Mouse (Mus musculus): Measurements from ENCODE around the gene A930009A15Rik. TPM values are rescaled to one million over a fixed set of nuclear protein-coding genes. Genes with fewer than 3 reads are reported as not detected.

The A930009A15Rik gene
- total and polyA plus RNA-seq, 2 experiments from 2014 or later, result 1.5 TPM; not detected in 1

DNA sequence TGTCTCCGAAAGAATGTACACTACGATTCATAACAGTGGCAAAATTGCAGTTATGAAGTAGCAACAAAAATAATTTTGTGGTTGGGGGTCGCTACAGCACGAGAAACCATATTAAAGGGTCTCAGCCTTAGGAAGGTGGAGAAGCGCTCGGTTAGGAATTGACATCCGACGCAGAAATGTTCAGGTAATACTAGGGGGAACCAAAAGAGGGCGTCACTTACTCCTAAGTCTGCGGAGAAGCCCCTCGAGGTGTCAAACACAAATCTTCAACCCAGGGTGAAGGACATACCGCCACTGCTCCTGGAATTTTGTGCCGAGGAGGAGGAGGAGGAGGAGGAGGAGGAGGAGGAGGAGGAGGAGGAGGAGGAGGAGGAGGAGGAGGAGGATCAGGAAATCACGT, 14.9 kb downstream of the A930009A15Rik start:
- no peak overlapping the region for H3K9ac ChIP-seq (replicated peaks; ENCODE audit: low read length, poor library complexity, severe bottlenecking)
- ATAC-seq (ENCODE audit: low FRiP score) (no peak), DNase-seq (ENCODE audit: low spot score) (no peak)
- no peaks in the 10 kb centered on the region for H3K9me3 ChIP-seq (ENCODE audit: low read length)
- peak; percentile 16; the same call in 1 of the 2 replicates for TF ChIP-seq CTCF (IDR thresholded peaks at IDR 0.05)
- peaks cover 28% of the 10 kb centered on the region for H3K27me3 ChIP-seq (ENCODE audit: insufficient read depth, low read length)
- H3K27ac ChIP-seq (ENCODE audit: low read depth, low read length), result no peak overlapping the region
- 26% methylated on average over 12 of the region's 14 CpGs for WGBS
- H3K4me3 ChIP-seq (ENCODE audit: low read depth, low read length), result no peak overlapping the region
- H3K4me1 ChIP-seq (ENCODE audit: insufficient read depth, low read length), result no peaks in the 10 kb centered on the region; the same call in 1 of the 2 replicates
- H3K36me3 ChIP-seq (ENCODE audit: insufficient read depth, low read length), result no peaks in the 10 kb centered on the region
- no peak overlapping the region for H3K4me2 ChIP-seq (ENCODE audit: low read depth, low read length, poor library complexity, severe bottlenecking)

GRCm38 (mm10) chr10:115585491-115586245, 15.9 kb downstream of the A930009A15Rik start:
- Histone ChIP-seq H3K9me3 (ENCODE audit: low read length) (no peaks in the 10 kb centered on the region), H3K27ac (ENCODE audit: low read depth, low read length) (no peak overlapping the region), H3K36me3 (ENCODE audit: insufficient read depth, low read length) (no peaks in the 10 kb centered on the region), H3K9ac (replicated peaks; ENCODE audit: low read length, poor library complexity, severe bottlenecking) (no peak overlapping the region), H3K4me3 (ENCODE audit: low read depth, low read length) (peak overlapping the region; percentile 62), H3K4me1 (ENCODE audit: insufficient read depth, low read length) (no peaks in the 10 kb centered on the region; the same call in 1 of the 2 replicates), H3K27me3 (ENCODE audit: insufficient read depth, low read length) (peaks cover 24% of the 10 kb centered on the region), H3K4me2 (ENCODE audit: low read depth, low read length, poor library complexity, severe bottlenecking) (peak overlapping the region; percentile 98)
- no peak for DNase-seq (ENCODE audit: low spot score)
- no peak for ATAC-seq (ENCODE audit: low FRiP score)
- TF ChIP-seq CTCF (IDR thresholded peaks at IDR 0.05), result no peak
- WGBS, result under 1% methylated on average over 21 of the region's 21 CpGs

- H3K27me3 ChIP-seq (ENCODE audit: insufficient read depth, low read length), result peaks cover 22% of the 10 kb centered on the region
Observed at GRCm38 (mm10) chr10:115586246-115587231, 16.8 kb downstream of the A930009A15Rik start.

DNA sequence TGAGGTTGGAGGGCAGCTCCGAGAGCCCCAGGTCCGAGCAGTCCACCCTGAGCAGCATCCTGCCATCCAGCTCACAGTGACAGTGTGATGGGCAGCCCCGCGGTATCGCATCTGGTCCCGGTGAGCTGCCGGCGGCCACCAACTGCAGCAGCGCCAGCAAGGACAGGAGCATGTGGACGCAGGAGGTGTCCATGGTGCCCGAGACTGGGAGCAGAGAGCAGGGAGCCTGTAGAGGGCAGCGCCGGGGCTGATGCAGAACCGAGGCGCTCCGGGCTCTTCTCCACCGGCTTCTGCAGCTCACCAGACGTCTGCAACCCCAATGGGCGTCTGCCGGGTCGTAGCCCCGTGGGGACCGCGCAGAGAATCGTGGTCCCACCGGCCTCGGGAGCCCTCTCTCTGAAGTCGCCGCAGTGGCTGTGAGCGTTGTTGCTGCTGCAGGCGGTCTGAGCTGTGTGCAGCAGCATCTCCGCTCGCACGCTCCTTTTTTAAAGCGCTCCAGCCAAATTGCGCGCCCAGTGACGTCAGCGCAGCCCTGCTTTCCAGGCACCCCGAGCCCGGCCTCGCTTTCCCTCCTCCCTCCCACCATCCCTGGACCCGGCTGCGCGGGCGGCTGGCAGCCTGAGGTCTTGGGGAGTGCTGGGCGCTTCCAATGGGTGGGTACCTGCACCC, 17.6 kb downstream of the A930009A15Rik start, which contains the start of gene Lgr5:
Gene Lgr5 (minus strand): TSS at position 480 of the 669 bp plus-strand sequence.
- Histone ChIP-seq H3K36me3 (ENCODE audit: insufficient read depth, low read length) (no peaks in the 10 kb centered on the region), H3K9me3 (ENCODE audit: low read length) (no peaks in the 10 kb centered on the region), H3K27ac (ENCODE audit: low read depth, low read length) (no peak within 1 kb of the TSS), H3K4me1 (ENCODE audit: insufficient read depth, low read length) (no peaks in the 10 kb centered on the region; the same call in 1 of the 2 replicates), H3K9ac (replicated peaks; ENCODE audit: low read length, poor library complexity, severe bottlenecking) (peak within 1 kb of the TSS; percentile 54), H3K4me2 (ENCODE audit: low read depth, low read length, poor library complexity, severe bottlenecking) (peak within 1 kb of the TSS; percentile 98), H3K27me3 (ENCODE audit: insufficient read depth, low read length) (peaks cover 22% of the 10 kb centered on the region), H3K4me3 (ENCODE audit: low read depth, low read length) (peak within 1 kb of the TSS; percentile 62)
- peak; percentile 86 for ATAC-seq (ENCODE audit: low FRiP score)
- under 1% methylated on average over 47 of the region's 47 CpGs for WGBS
- peak; percentile 55 for TF ChIP-seq CTCF (IDR thresholded peaks at IDR 0.05)
- DNase-seq (ENCODE audit: low spot score), result peak; percentile 70

More at GRCm38 (mm10) chr10:115586246-115587231, 16.8 kb downstream of the A930009A15Rik start:
- peak overlapping the region; percentile 62 for H3K4me3 ChIP-seq (ENCODE audit: low read depth, low read length)
- no peak overlapping the region for H3K27ac ChIP-seq (ENCODE audit: low read depth, low read length)
- no peak for TF ChIP-seq CTCF (IDR thresholded peaks at IDR 0.05)
- H3K4me2 ChIP-seq (ENCODE audit: low read depth, low read length, poor library complexity, severe bottlenecking), result peak overlapping the region; percentile 98
- peak overlapping the region; percentile 54 for H3K9ac ChIP-seq (replicated peaks; ENCODE audit: low read length, poor library complexity, severe bottlenecking)
- DNase-seq (ENCODE audit: low spot score), result no peak
- H3K9me3 ChIP-seq (ENCODE audit: low read length), result no peaks in the 10 kb centered on the region
- no peaks in the 10 kb centered on the region for H3K36me3 ChIP-seq (ENCODE audit: insufficient read depth, low read length)
- H3K4me1 ChIP-seq (ENCODE audit: insufficient read depth, low read length), result no peaks in the 10 kb centered on the region; the same call in 1 of the 2 replicates
- peak; percentile 59 for ATAC-seq (ENCODE audit: low FRiP score)
- under 1% methylated on average over 41 of the region's 41 CpGs for WGBS

DNA sequence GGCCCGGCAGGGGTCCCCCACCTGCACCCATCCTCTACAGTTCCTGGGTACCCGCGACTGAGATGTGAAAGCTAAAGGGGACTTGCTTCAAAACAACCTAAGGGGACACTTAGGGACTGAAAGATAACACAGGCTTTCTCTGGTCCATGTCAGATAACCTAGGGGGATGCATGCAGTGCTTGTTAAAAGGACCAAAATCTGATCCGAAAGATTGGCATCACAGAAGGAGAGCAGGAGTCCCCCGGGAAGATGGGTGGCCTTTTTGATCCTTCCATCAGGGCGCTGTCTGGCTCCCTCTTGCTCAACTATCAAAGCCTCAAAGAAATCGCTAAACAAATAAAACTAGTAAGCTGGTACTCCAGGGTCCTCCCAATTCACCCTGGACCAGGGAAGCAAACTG, 18.2 kb downstream of the A930009A15Rik start:
- H3K4me1 ChIP-seq (ENCODE audit: insufficient read depth, low read length), result no peaks in the 10 kb centered on the region; the same call in 1 of the 2 replicates
- DNase-seq (ENCODE audit: low spot score), result no peak
- peaks cover 22% of the 10 kb centered on the region for H3K27me3 ChIP-seq (ENCODE audit: insufficient read depth, low read length)
- WGBS, result 2% methylated on average over 7 of the region's 7 CpGs
- ATAC-seq (ENCODE audit: low FRiP score), result no peak
- no peak for TF ChIP-seq CTCF (IDR thresholded peaks at IDR 0.05)
- no peak overlapping the region for H3K27ac ChIP-seq (ENCODE audit: low read depth, low read length)
- H3K9ac ChIP-seq (replicated peaks; ENCODE audit: low read length, poor library complexity, severe bottlenecking), result peak overlapping the region; percentile 54; the same call in 1 of the 2 replicates
- H3K4me3 ChIP-seq (ENCODE audit: low read depth, low read length), result peak overlapping the region; percentile 62
- peak overlapping the region; percentile 98 for H3K4me2 ChIP-seq (ENCODE audit: low read depth, low read length, poor library complexity, severe bottlenecking)
- no peaks in the 10 kb centered on the region for H3K36me3 ChIP-seq (ENCODE audit: insufficient read depth, low read length)
- no peaks in the 10 kb centered on the region for H3K9me3 ChIP-seq (ENCODE audit: low read length)
